Mouse (Mus musculus) neural tube, embryonic 11.5 days (tissue): ENCODE data around the gene Hmg20b. TPM values are rescaled to one million over a fixed set of nuclear protein-coding genes. Genes with fewer than 3 reads are reported as not detected.

Experiments
- ATAC-seq: fragments of 200-750 bp; cut with Nextera tagmentation; 2 replicates; pipeline ENCODE4 v1.8.0; 2017; ENCODE audit warnings: moderate number of reproducible peaks, mild to moderate bottlenecking, moderate TSS enrichment, moderate library complexity; ENCODE audit not compliant: insufficient read depth, low FRiP score, low TSS enrichment
- DNase-seq: peaks from one replicate; pipeline ENCODE4 v3.0.0-alpha.2; 2015; ENCODE audit warnings: low spot score
- H3K27ac ChIP-seq: fragments of 300-500 bp; sonication (generic); 2 replicates; pipeline ENCODE4 v1.5.1; 2014; ENCODE audit warnings: low read depth, mild to moderate bottlenecking, low read length
- H3K27me3 ChIP-seq: fragments of 300-500 bp; sonication (generic); 2 replicates; pipeline ENCODE4 v1.6.1; 2014; ENCODE audit warnings: mild to moderate bottlenecking, low read length, mixed read lengths; ENCODE audit not compliant: control insufficient read depth, insufficient read depth
- H3K36me3 ChIP-seq: fragments of 300-500 bp; sonication (generic); 2 replicates; pipeline ENCODE4 v1.6.1; 2014; ENCODE audit warnings: mild to moderate bottlenecking, low read length, moderate library complexity, mixed read lengths; ENCODE audit not compliant: control insufficient read depth, insufficient read depth
- H3K4me1 ChIP-seq: fragments of 300-500 bp; sonication (generic); 2 replicates; pipeline ENCODE4 v1.6.1; 2014; ENCODE audit warnings: low read length, mixed read lengths; ENCODE audit not compliant: control insufficient read depth, insufficient read depth
- H3K4me2 ChIP-seq: fragments of 300-500 bp; sonication (generic); 2 replicates; pipeline ENCODE4 v1.6.1; 2014; ENCODE audit warnings: low read depth, mild to moderate bottlenecking, moderate library complexity
- H3K4me3 ChIP-seq: fragments of 300-500 bp; sonication (generic); 2 replicates; pipeline ENCODE4 v1.5.1; 2014; ENCODE audit warnings: low read depth, low read length
- H3K9ac ChIP-seq: fragments of 300-500 bp; sonication (generic); 2 replicates; pipeline ENCODE4 v1.6.1; 2014; ENCODE audit warnings: mild to moderate bottlenecking, low read length
- H3K9me3 ChIP-seq: fragments of 300-500 bp; sonication (generic); 2 replicates; pipeline ENCODE4 v1.6.1; 2016; ENCODE audit warnings: low read length; ENCODE audit not compliant: control insufficient read depth
- WGBS: fragments of 180-500 bp; shearing (Covaris S2); extraction: QIAGEN DNeasy Blood & Tissue Kit; methylation state at CpG from one replicate; pipeline ENCODE4 v1.1.7; 2014; 5-methylcytosine and 5-hydroxymethylcytosine counted together
- polyA plus RNA-seq: library from polyadenylated mRNA; unstranded; fragments of >200 nt; fragmentation: Nextera tagmentation; extraction: Ambion mirVana; gene quantifications from 2 replicates; pipeline ENCODE4 v1.2.1, GENCODE M21; 2014

The Hmg20b gene
- polyA plus RNA-seq, 1 experiment from 2014 or later, result 104 TPM

GRCm38 (mm10) chr10:81313581-81313980 lies 36.7 kb downstream of the Hmg20b start:
- H3K4me3 ChIP-seq, result no peak overlapping the region
- H3K9me3 ChIP-seq, result no peaks in the 10 kb centered on the region
- H3K36me3 ChIP-seq, result peaks cover 35% of the 10 kb centered on the region
- H3K27ac ChIP-seq, result no peak overlapping the region
- no peak overlapping the region for H3K9ac ChIP-seq
- no peak for ATAC-seq
- 97% methylated on average over 13 of the region's 13 CpGs for WGBS
- H3K27me3 ChIP-seq, result no peaks in the 10 kb centered on the region
- H3K4me1 ChIP-seq, result 0 out of 2 replicates have a peak, but pooled peaks cover 5% of the 10 kb centered on the region
- no peak for DNase-seq
- no peak overlapping the region for H3K4me2 ChIP-seq

GRCm38 (mm10) chr10:81309571-81309970 lies 40.7 kb downstream of the Hmg20b start:
- DNase-seq (no peak), ATAC-seq (no peak)
- Histone ChIP-seq H3K9ac (no peak overlapping the region), H3K27ac (no peak overlapping the region), H3K4me1 (no peaks in the 10 kb centered on the region), H3K27me3 (no peaks in the 10 kb centered on the region), H3K4me3 (no peak overlapping the region), H3K36me3 (peaks cover 47% of the 10 kb centered on the region), H3K9me3 (no peaks in the 10 kb centered on the region), H3K4me2 (no peak overlapping the region)
- WGBS, result 95% methylated on average over 5 of the region's 5 CpGs

DNA sequence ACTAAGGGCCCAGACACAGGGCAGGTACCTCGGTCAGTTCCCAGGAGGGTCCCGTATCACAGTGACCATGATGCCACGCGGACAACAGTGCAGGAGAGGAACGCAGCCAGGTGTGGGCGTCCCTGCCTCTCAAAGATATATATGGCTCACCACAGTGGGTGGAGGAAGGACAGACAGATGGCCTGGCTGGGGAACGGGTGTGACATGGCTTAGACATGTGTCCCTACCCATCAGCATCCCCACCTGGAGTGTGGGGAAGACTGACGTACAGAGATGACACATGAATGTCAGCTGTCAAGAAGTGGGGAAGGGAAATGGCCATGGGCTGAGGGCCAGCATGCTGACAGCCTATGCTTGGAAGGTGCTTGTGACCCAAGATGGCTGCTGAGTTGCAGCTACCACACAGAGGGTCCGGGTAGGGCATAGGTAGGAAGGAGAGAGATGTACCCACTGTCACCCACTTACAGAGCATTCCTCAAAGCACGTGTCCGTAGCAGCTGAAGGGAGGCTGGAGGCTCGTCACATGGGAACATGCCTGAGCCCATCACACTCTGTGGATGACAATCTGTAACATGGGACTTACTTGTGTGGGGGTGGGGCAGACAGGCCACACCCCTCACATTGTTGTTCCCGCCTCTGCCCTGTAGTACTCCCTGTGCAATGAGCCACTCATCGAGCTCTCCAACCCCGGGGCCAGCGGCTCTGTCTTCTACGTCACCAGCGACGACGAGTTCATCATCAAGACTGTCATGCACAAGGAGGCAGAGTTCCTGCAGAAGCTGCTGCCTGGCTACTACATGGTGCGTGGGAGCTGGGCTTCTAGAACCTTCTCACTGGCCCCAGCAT lies 43.2 kb downstream of the Hmg20b start:
- DNase-seq, result no peak
- H3K27ac ChIP-seq, result no peak overlapping the region
- no peak overlapping the region for H3K9ac ChIP-seq
- peaks cover 37% of the 10 kb centered on the region for H3K36me3 ChIP-seq
- ATAC-seq, result no peak
- no peak overlapping the region for H3K4me2 ChIP-seq
- H3K4me1 ChIP-seq, result no peaks in the 10 kb centered on the region; the same call in 1 of the 2 replicates
- 95% methylated on average over 21 of the region's 21 CpGs for WGBS
- no peak overlapping the region for H3K4me3 ChIP-seq
- H3K9me3 ChIP-seq, result no peaks in the 10 kb centered on the region
- H3K27me3 ChIP-seq, result no peaks in the 10 kb centered on the region

- DNase-seq, result no peak
- WGBS, result 96% methylated on average over 12 of the region's 12 CpGs
- ATAC-seq, result no peak
Observed at GRCm38 (mm10) chr10:81306173-81306668, 44.1 kb downstream of the Hmg20b start.

DNA sequence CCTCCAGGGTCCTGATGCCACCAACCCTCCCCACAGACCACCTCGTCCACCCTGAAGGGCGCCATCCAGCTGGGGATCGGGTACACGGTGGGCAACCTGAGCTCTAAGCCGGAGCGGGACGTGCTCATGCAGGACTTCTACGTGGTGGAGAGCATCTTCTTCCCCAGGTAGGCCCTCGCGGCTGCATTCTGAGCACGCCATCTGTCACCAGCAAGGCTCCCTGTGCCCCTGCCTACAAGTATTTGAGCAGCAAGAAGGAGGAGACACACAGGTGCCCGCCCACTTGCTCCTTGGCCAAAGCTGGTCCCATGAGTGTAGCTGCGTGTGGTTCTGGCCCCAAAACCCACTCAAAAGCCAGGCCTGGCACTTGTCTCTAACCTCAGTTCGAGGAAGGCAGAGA lies 44.6 kb downstream of the Hmg20b start:
- 94% methylated on average over 14 of the region's 14 CpGs for WGBS

More at GRCm38 (mm10) chr10:81306173-81306668, 44.1 kb downstream of the Hmg20b start:
- H3K4me3 ChIP-seq, result no peak overlapping the region
- no peak overlapping the region for H3K27ac ChIP-seq
- no peaks in the 10 kb centered on the region; the same call in 1 of the 2 replicates for H3K4me1 ChIP-seq
- no peak overlapping the region for H3K4me2 ChIP-seq
- H3K36me3 ChIP-seq, result peaks cover 36% of the 10 kb centered on the region
- H3K27me3 ChIP-seq, result no peaks in the 10 kb centered on the region
- H3K9ac ChIP-seq, result no peak overlapping the region
- H3K9me3 ChIP-seq, result no peaks in the 10 kb centered on the region

DNA sequence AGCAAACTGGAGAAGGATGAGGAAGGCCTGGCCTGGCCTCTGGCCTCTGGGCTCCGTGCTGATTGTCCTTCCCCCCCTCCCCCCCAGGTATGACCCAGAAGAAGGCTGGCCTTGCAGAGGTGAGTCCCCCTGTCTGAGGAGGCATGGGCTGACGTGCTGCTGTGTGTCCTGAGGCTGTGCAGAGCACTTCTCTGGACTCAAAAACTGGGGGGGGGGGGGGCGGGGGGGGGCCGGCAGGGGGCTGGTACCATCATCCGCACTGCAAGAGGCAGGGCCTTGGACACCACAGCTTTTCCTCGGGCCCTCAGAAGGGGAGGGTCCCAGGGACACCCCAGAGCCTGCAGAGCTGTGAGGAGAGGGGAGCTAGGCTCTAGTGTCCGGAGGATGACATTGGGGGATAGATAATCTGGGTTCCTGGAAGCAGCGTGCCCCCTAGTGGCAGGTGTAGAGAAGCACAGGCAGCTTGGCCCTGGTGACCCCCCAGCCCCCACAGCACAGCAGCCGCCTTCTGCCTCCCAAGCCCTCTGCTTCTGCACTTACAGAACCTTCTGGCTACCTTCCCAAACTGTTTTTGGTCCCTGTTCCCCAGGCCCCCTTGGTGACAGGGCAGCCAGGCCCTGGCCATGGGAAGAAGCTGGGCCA lies 45.6 kb downstream of the Hmg20b start:
- Histone ChIP-seq H3K4me3 (no peak overlapping the region), H3K27me3 (no peaks in the 10 kb centered on the region), H3K4me1 (no peaks in the 10 kb centered on the region; the same call in 1 of the 2 replicates), H3K9me3 (no peaks in the 10 kb centered on the region), H3K4me2 (no peak overlapping the region), H3K9ac (no peak overlapping the region), H3K36me3 (peaks cover 27% of the 10 kb centered on the region), H3K27ac (no peak overlapping the region)
- WGBS, result 25% methylated on average over 7 of the region's 9 CpGs
- ATAC-seq (peak; percentile 51; the same call in 1 of the 2 replicates), DNase-seq (peak; percentile 48)

More for the DNA sequence above, 44.6 kb downstream of the Hmg20b start:
- H3K27ac ChIP-seq, result no peak overlapping the region
- peaks cover 33% of the 10 kb centered on the region for H3K36me3 ChIP-seq
- no peak for DNase-seq
- no peak overlapping the region for H3K4me2 ChIP-seq
- H3K27me3 ChIP-seq, result no peaks in the 10 kb centered on the region
- no peak overlapping the region for H3K4me3 ChIP-seq
- H3K4me1 ChIP-seq, result no peaks in the 10 kb centered on the region; the same call in 1 of the 2 replicates
- no peak overlapping the region for H3K9ac ChIP-seq
- ATAC-seq, result no peak
- H3K9me3 ChIP-seq, result no peaks in the 10 kb centered on the region

DNA sequence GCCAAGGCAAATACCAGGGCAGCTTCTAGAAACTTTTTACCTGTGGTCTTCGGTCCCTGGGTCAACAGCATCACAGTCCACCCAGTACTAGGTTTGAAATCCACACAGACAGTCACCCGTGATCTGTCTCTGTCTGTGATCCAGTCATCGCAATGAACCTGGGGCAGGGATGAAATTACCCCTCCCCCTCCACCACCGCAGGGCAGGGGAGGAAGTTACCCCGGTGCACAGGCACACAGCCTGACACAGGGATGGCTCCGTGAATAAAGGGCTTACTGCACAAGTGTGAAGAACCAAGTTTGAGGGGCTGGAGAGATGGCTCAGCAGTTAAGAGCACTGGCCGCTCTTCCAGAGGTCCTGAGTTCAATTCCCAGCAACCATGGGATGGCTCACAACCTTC lies 46.5 kb downstream of the Hmg20b start:
- Histone ChIP-seq H3K9me3 (no peaks in the 10 kb centered on the region), H3K36me3 (peaks cover 18% of the 10 kb centered on the region), H3K27ac (no peak overlapping the region), H3K4me3 (no peak overlapping the region), H3K4me1 (no peaks in the 10 kb centered on the region; the same call in 1 of the 2 replicates), H3K9ac (no peak overlapping the region), H3K4me2 (no peak overlapping the region), H3K27me3 (no peaks in the 10 kb centered on the region)
- no peak for DNase-seq
- ATAC-seq, result no peak
- 83% methylated on average over 7 of the region's 7 CpGs for WGBS

DNA sequence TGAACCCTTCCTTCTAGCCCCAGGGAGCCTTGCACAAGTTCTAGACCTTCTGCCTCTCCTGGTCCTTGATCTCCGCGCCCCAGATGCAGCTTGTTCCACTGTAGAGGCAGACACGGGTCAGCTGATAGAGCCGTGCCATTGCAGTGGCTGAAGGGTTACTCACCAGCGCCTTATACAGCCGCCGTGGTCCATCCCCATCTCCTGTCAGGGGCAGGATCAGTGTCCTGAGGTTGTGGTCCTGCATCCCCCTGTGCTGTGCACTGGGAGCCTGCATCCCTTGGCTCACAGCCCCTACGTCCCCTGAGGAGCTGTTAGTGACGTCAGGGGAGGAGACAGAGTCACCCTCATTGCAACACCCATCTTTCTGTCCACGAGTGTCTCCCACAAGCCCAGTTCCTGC lies 47.0 kb downstream of the Hmg20b start:
- no peak for DNase-seq
- H3K36me3 ChIP-seq, result peaks cover 16% of the 10 kb centered on the region
- 0 out of 2 replicates have a peak overlapping the region, but pooled peaks have one; percentile 20 for H3K27ac ChIP-seq

More for the DNA sequence above, 47.0 kb downstream of the Hmg20b start:
- H3K9me3 ChIP-seq, result no peaks in the 10 kb centered on the region
- no peaks in the 10 kb centered on the region; the same call in 1 of the 2 replicates for H3K4me1 ChIP-seq
- no peaks in the 10 kb centered on the region for H3K27me3 ChIP-seq
- ATAC-seq, result no peak
- H3K4me2 ChIP-seq, result no peak overlapping the region
- no peak overlapping the region for H3K9ac ChIP-seq
- 82% methylated on average over 10 of the region's 10 CpGs for WGBS
- no peak overlapping the region for H3K4me3 ChIP-seq
